Mouse (Mus musculus): ENCODE data around the gene Txnrd3. TPM values are rescaled to one million over a fixed set of nuclear protein-coding genes. Genes with fewer than 3 reads are reported as not detected.

Txnrd3 gene
- polyA plus RNA-seq, 1 experiment from 2014 or later = 8.4 TPM

GRCm38 (mm10) chr6:89658931-89659330 is 15.1 kb downstream of the Txnrd3 start:
- 80% methylated on average over 6 of the region's 6 CpGs for WGBS
- Histone ChIP-seq H3K4me1 (no peaks in the 10 kb centered on the region), H3K9ac (no peak overlapping the region), H3K9me3 (replicated peaks) (no peaks in the 10 kb centered on the region), H3K4me2 (replicated peaks) (no peak overlapping the region), H3K4me3 (replicated peaks) (no peak overlapping the region), H3K36me3 (no peaks in the 10 kb centered on the region; the same call in 1 of the 2 replicates), H3K27ac (replicated peaks) (no peak overlapping the region), H3K27me3 (no peaks in the 10 kb centered on the region)
- ATAC-seq (ENCODE audit: insufficient number of reproducible peaks, low FRiP score, low TSS enrichment, low read depth) = no peak

GRCm38 (mm10) chr6:89659692-89660423 is 16.1 kb downstream of the Txnrd3 start:
- Histone ChIP-seq H3K36me3 (no peaks in the 10 kb centered on the region; the same call in 1 of the 2 replicates), H3K9me3 (replicated peaks) (no peaks in the 10 kb centered on the region), H3K9ac (no peak overlapping the region), H3K4me2 (replicated peaks) (no peak overlapping the region), H3K27ac (replicated peaks) (no peak overlapping the region), H3K4me3 (replicated peaks) (no peak overlapping the region), H3K4me1 (no peaks in the 10 kb centered on the region), H3K27me3 (no peaks in the 10 kb centered on the region)
- WGBS = 40% methylated on average over 7 of the region's 7 CpGs
- no peak for ATAC-seq (ENCODE audit: insufficient number of reproducible peaks, low FRiP score, low TSS enrichment, low read depth)

- Histone ChIP-seq H3K4me2 (replicated peaks) (no peak overlapping the region), H3K27ac (replicated peaks) (no peak overlapping the region), H3K4me3 (replicated peaks) (no peak overlapping the region), H3K9me3 (replicated peaks) (no peaks in the 10 kb centered on the region), H3K9ac (no peak overlapping the region), H3K36me3 (no peaks in the 10 kb centered on the region; the same call in 1 of the 2 replicates), H3K4me1 (no peaks in the 10 kb centered on the region), H3K27me3 (no peaks in the 10 kb centered on the region)
- 58% methylated on average over 1 of the region's 1 CpGs for WGBS
- ATAC-seq (ENCODE audit: insufficient number of reproducible peaks, low FRiP score, low TSS enrichment, low read depth) = no peak
These were observed 16.7 kb downstream of the Txnrd3 start for GRCm38 (mm10) chr6:89660490-89660889.

GRCm38 (mm10) chr6:89662521-89662920 is 18.7 kb downstream of the Txnrd3 start:
- 81% methylated on average over 3 of the region's 3 CpGs for WGBS
- no peak overlapping the region for H3K4me3 ChIP-seq (replicated peaks)

GRCm38 (mm10) chr6:89665155-89665554 is 21.4 kb downstream of the Txnrd3 start:
- Histone ChIP-seq H3K9me3 (replicated peaks) (no peaks in the 10 kb centered on the region), H3K27me3 (no peaks in the 10 kb centered on the region), H3K4me3 (replicated peaks) (no peak overlapping the region), H3K4me2 (replicated peaks) (no peak overlapping the region), H3K27ac (replicated peaks) (no peak overlapping the region), H3K4me1 (no peaks in the 10 kb centered on the region), H3K9ac (no peak overlapping the region), H3K36me3 (no peaks in the 10 kb centered on the region; the same call in 1 of the 2 replicates)
- no peak for ATAC-seq (ENCODE audit: insufficient number of reproducible peaks, low FRiP score, low TSS enrichment, low read depth)
- 50% methylated on average over 8 of the region's 8 CpGs for WGBS

More at GRCm38 (mm10) chr6:89662521-89662920, 18.7 kb downstream of the Txnrd3 start:
- no peaks in the 10 kb centered on the region; the same call in 1 of the 2 replicates for H3K36me3 ChIP-seq
- H3K4me2 ChIP-seq (replicated peaks) = no peak overlapping the region
- H3K9ac ChIP-seq = no peak overlapping the region
- H3K9me3 ChIP-seq (replicated peaks) = no peaks in the 10 kb centered on the region
- H3K27ac ChIP-seq (replicated peaks) = no peak overlapping the region
- no peaks in the 10 kb centered on the region for H3K4me1 ChIP-seq
- ATAC-seq (ENCODE audit: insufficient number of reproducible peaks, low FRiP score, low TSS enrichment, low read depth) = no peak
- no peaks in the 10 kb centered on the region for H3K27me3 ChIP-seq

- no peak overlapping the region for H3K27ac ChIP-seq (replicated peaks)
- no peak overlapping the region for H3K9ac ChIP-seq
- H3K27me3 ChIP-seq = no peaks in the 10 kb centered on the region
- H3K9me3 ChIP-seq (replicated peaks) = no peaks in the 10 kb centered on the region
- no peaks in the 10 kb centered on the region; the same call in 1 of the 2 replicates for H3K36me3 ChIP-seq
- H3K4me3 ChIP-seq (replicated peaks) = no peak overlapping the region
- no peaks in the 10 kb centered on the region for H3K4me1 ChIP-seq
- 86% methylated on average over 7 of the region's 7 CpGs for WGBS
- ATAC-seq (ENCODE audit: insufficient number of reproducible peaks, low FRiP score, low TSS enrichment, low read depth) = no peak
- no peak overlapping the region for H3K4me2 ChIP-seq (replicated peaks)
These were observed 21.9 kb downstream of the Txnrd3 start for GRCm38 (mm10) chr6:89665667-89666066.

- Histone ChIP-seq H3K4me3 (replicated peaks) (no peak overlapping the region), H3K4me2 (replicated peaks) (no peak overlapping the region), H3K27ac (replicated peaks) (no peak overlapping the region), H3K4me1 (no peaks in the 10 kb centered on the region), H3K27me3 (no peaks in the 10 kb centered on the region), H3K9me3 (replicated peaks) (no peaks in the 10 kb centered on the region), H3K9ac (no peak overlapping the region), H3K36me3 (no peaks in the 10 kb centered on the region; the same call in 1 of the 2 replicates)
- no peak for ATAC-seq (ENCODE audit: insufficient number of reproducible peaks, low FRiP score, low TSS enrichment, low read depth)
- 81% methylated on average over 3 of the region's 3 CpGs for WGBS
These were observed 23.2 kb downstream of the Txnrd3 start for GRCm38 (mm10) chr6:89666976-89667375.

- 82% methylated on average over 6 of the region's 6 CpGs for WGBS
- no peaks in the 10 kb centered on the region for H3K9me3 ChIP-seq (replicated peaks)
- no peak for ATAC-seq (ENCODE audit: insufficient number of reproducible peaks, low FRiP score, low TSS enrichment, low read depth)
- no peaks in the 10 kb centered on the region for H3K36me3 ChIP-seq
- H3K27me3 ChIP-seq = no peaks in the 10 kb centered on the region
- H3K27ac ChIP-seq (replicated peaks) = no peak overlapping the region
- H3K4me3 ChIP-seq (replicated peaks) = no peak overlapping the region
- H3K4me1 ChIP-seq = no peaks in the 10 kb centered on the region
- H3K4me2 ChIP-seq (replicated peaks) = no peak overlapping the region
- no peak overlapping the region for H3K9ac ChIP-seq
These were observed 25.8 kb downstream of the Txnrd3 start for GRCm38 (mm10) chr6:89669556-89669955.

- 72% methylated on average over 6 of the region's 6 CpGs for WGBS
- H3K9ac ChIP-seq = no peak overlapping the region
- H3K9me3 ChIP-seq (replicated peaks) = no peaks in the 10 kb centered on the region
- no peaks in the 10 kb centered on the region; the same call in 1 of the 2 replicates for H3K36me3 ChIP-seq
- H3K27me3 ChIP-seq = no peaks in the 10 kb centered on the region
- no peaks in the 10 kb centered on the region for H3K4me1 ChIP-seq
- H3K4me3 ChIP-seq (replicated peaks) = no peak overlapping the region
- no peak for ATAC-seq (ENCODE audit: insufficient number of reproducible peaks, low FRiP score, low TSS enrichment, low read depth)
- no peak overlapping the region for H3K4me2 ChIP-seq (replicated peaks)
- no peak overlapping the region for H3K27ac ChIP-seq (replicated peaks)
These were observed 27.6 kb downstream of the Txnrd3 start for GRCm38 (mm10) chr6:89671431-89671830.

GRCm38 (mm10) chr6:89672641-89673040 is 28.9 kb downstream of the Txnrd3 start:
- WGBS = 87% methylated on average over 7 of the region's 7 CpGs
- no peaks in the 10 kb centered on the region for H3K27me3 ChIP-seq
- no peak overlapping the region for H3K9ac ChIP-seq
- H3K4me3 ChIP-seq (replicated peaks) = no peak overlapping the region
- ATAC-seq (ENCODE audit: insufficient number of reproducible peaks, low FRiP score, low TSS enrichment, low read depth) = no peak
- no peak overlapping the region for H3K27ac ChIP-seq (replicated peaks)
- no peak overlapping the region for H3K4me2 ChIP-seq (replicated peaks)
- H3K36me3 ChIP-seq = no peaks in the 10 kb centered on the region; the same call in 1 of the 2 replicates
- no peaks in the 10 kb centered on the region for H3K9me3 ChIP-seq (replicated peaks)
- H3K4me1 ChIP-seq = no peaks in the 10 kb centered on the region

- Histone ChIP-seq H3K27me3 (no peaks in the 10 kb centered on the region), H3K4me1 (no peaks in the 10 kb centered on the region), H3K4me2 (replicated peaks) (no peak overlapping the region), H3K4me3 (replicated peaks) (no peak overlapping the region), H3K36me3 (no peaks in the 10 kb centered on the region; the same call in 1 of the 2 replicates), H3K27ac (replicated peaks) (no peak overlapping the region), H3K9me3 (replicated peaks) (no peaks in the 10 kb centered on the region), H3K9ac (no peak overlapping the region)
- WGBS = 76% methylated on average over 11 of the region's 11 CpGs
- peak; percentile 63 for ATAC-seq (ENCODE audit: insufficient number of reproducible peaks, low FRiP score, low TSS enrichment, low read depth)
These were observed 29.5 kb downstream of the Txnrd3 start for GRCm38 (mm10) chr6:89673135-89673780.

Data from embryonic facial prominence, embryonic 15.5 days (tissue).